Mouse (Mus musculus): Measurements from ENCODE around the gene Trim47. TPM values are rescaled to one million over a fixed set of nuclear protein-coding genes. Genes with fewer than 3 reads are reported as not detected.
A peak's percentile ranks its signal among the peaks of the same experiment; 100 is the strongest.

The Trim47 gene
- polyA plus RNA-seq, 1 experiment from 2014 or later, result 79.1 TPM

DNA sequence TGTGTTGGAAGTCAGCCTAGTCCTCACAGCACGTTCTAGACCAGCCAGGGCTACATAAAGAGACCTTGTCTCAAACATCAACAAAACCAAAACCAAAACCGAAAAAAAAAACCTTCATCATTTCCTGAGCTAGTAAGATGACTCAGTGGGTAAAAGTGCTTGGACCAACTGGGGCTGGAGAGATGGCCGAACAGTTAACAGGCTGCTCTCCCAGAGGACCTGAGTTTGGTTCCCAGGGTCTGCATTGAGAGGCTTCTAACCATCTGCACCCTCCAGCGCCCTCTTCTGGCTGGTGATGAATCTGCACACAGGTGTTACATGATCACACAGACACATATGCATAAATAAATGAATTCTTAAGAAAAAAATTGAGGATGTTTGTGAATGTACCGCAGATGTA lies 55.5 kb downstream of the Trim47 start:
- ATAC-seq (replicated peaks; ENCODE audit: insufficient number of reproducible peaks, insufficient read depth, low FRiP score, low read depth), result no peak
- Histone ChIP-seq H3K9ac (no peak overlapping the region), H3K27me3 (no peaks in the 10 kb centered on the region), H3K9me3 (replicated peaks) (no peaks in the 10 kb centered on the region), H3K4me2 (no peak overlapping the region), H3K27ac (no peak overlapping the region), H3K4me1 (replicated peaks) (peaks cover 13% of the 10 kb centered on the region), H3K4me3 (no peak overlapping the region), H3K36me3 (no peaks in the 10 kb centered on the region)
- 61% methylated on average over 5 of the region's 5 CpGs for WGBS

DNA sequence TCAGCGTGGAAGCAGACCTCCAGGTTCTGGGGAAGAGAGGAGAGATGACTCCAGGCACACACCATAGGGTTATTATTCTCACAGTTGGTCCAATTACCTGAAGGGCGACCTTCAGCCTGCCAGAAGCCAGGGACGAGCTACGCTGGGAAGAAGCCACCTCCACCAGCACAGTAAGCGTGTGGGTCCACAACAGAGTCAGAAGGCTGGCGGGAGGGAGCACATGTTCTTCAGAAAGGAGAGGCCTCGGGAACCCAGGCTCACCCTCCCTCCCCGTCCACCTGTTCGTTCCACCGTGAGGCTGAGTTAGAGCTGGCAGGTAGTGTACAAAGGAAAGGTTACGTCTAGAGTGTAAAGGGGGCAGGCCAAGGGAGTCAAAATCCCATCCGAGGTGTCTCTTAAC lies 61.7 kb downstream of the Trim47 start:
- H3K9me3 ChIP-seq (replicated peaks), result no peaks in the 10 kb centered on the region
- peaks cover 18% of the 10 kb centered on the region for H3K36me3 ChIP-seq
- H3K27ac ChIP-seq, result no peak overlapping the region
- no peak overlapping the region for H3K9ac ChIP-seq
- no peak overlapping the region for H3K4me2 ChIP-seq
- no peaks in the 10 kb centered on the region for H3K27me3 ChIP-seq
- H3K4me3 ChIP-seq, result no peak overlapping the region
- no peaks in the 10 kb centered on the region for H3K4me1 ChIP-seq (replicated peaks)
- 84% methylated on average over 12 of the region's 12 CpGs for WGBS
- no peak for ATAC-seq (replicated peaks; ENCODE audit: insufficient number of reproducible peaks, insufficient read depth, low FRiP score, low read depth)

DNA sequence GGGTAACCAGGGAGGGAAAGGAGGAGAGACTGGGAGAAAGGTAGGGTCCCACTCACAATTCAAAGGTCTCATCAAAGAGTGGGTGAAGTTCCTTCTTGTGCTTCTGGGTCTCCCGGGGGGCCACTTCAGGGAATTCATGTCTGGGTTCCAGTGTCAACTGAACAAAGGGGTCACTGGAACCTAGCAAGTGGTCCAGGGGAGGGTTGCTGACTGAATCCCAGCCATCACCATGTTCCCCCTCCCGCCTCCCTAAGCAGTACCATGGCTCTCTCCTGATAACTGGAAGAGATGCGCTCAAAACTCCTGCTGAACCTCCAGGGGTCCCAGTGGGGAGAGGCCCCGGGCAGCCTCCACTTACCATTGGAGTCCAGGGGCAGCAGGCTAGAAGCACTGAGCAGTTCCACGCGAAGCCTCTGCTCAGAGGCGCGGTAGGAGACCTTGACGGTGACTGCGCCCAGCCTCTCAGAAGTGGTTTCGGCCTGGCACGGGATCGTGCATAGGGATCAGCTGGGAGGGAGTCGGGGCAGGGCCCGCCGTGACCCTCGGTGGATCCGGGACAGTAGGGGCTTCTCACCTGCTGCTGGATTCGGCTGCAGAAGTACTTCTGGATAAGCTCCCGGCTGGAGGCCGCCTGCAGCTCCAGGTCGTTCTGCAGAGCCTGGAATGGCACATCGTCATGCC lies 62.7 kb downstream of the Trim47 start:
- Histone ChIP-seq H3K4me2 (no peak overlapping the region), H3K27me3 (no peaks in the 10 kb centered on the region), H3K9me3 (replicated peaks) (no peaks in the 10 kb centered on the region), H3K4me3 (no peak overlapping the region), H3K36me3 (peaks cover 28% of the 10 kb centered on the region), H3K9ac (no peak overlapping the region), H3K4me1 (replicated peaks) (no peaks in the 10 kb centered on the region), H3K27ac (no peak overlapping the region)
- WGBS, result 60% methylated on average over 23 of the region's 23 CpGs
- no peak for ATAC-seq (replicated peaks; ENCODE audit: insufficient number of reproducible peaks, insufficient read depth, low FRiP score, low read depth)

DNA sequence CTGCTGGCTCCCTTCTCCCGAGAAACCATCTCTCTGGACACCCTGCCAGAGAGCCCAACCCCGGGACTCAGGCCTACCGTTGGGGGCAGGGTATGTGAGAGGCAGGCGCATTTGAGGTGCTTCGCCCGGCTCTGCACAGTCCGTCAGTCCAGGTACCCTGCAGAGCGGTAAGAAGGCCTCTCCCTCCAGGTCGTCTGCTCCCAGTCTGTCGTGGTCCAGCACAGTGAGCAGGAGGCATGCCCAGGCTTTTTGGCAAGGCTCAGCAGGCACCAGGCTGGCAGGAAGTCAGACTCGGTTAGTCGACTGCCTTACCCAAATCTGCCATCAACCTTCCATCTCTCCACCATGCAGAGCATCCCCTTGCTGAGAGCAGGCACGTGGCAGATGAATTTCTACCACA lies 63.4 kb downstream of the Trim47 start:
- H3K36me3 ChIP-seq, result peaks cover 36% of the 10 kb centered on the region
- H3K9me3 ChIP-seq (replicated peaks), result no peaks in the 10 kb centered on the region
- H3K27me3 ChIP-seq, result no peaks in the 10 kb centered on the region
- WGBS, result 64% methylated on average over 13 of the region's 13 CpGs
- no peak overlapping the region for H3K4me3 ChIP-seq
- H3K4me1 ChIP-seq (replicated peaks), result no peaks in the 10 kb centered on the region
- no peak overlapping the region for H3K9ac ChIP-seq
- no peak overlapping the region for H3K27ac ChIP-seq
- H3K4me2 ChIP-seq, result no peak overlapping the region
- no peak for ATAC-seq (replicated peaks; ENCODE audit: insufficient number of reproducible peaks, insufficient read depth, low FRiP score, low read depth)

DNA sequence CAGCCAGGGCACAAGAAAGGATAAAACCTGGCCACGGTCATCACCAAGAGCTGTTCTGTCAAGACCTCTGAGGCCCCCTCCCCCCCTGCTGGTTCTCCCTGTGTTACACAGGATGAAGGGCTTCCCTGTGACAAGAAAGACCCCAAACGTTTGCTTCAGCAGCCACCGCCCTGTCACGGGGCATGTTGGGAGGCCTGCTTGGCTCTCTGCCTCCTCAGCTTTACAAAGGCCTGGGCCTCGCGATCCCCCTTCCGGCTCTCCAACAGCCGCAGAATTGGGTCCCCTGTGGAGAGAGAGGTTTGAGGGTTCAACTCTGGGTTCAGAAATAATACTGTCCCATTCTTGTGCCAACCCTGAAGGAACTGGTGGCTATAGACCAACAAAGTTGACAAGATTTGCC lies 64.5 kb downstream of the Trim47 start:
- no peak overlapping the region for H3K27ac ChIP-seq
- 70% methylated on average over 8 of the region's 8 CpGs for WGBS
- no peaks in the 10 kb centered on the region for H3K27me3 ChIP-seq
- peaks cover 9% of the 10 kb centered on the region for H3K4me1 ChIP-seq (replicated peaks)
- H3K9ac ChIP-seq, result no peak overlapping the region
- no peak for ATAC-seq (replicated peaks; ENCODE audit: insufficient number of reproducible peaks, insufficient read depth, low FRiP score, low read depth)
- H3K4me3 ChIP-seq, result no peak overlapping the region
- peaks cover 46% of the 10 kb centered on the region for H3K36me3 ChIP-seq
- no peak overlapping the region for H3K4me2 ChIP-seq
- H3K9me3 ChIP-seq (replicated peaks), result no peaks in the 10 kb centered on the region

DNA sequence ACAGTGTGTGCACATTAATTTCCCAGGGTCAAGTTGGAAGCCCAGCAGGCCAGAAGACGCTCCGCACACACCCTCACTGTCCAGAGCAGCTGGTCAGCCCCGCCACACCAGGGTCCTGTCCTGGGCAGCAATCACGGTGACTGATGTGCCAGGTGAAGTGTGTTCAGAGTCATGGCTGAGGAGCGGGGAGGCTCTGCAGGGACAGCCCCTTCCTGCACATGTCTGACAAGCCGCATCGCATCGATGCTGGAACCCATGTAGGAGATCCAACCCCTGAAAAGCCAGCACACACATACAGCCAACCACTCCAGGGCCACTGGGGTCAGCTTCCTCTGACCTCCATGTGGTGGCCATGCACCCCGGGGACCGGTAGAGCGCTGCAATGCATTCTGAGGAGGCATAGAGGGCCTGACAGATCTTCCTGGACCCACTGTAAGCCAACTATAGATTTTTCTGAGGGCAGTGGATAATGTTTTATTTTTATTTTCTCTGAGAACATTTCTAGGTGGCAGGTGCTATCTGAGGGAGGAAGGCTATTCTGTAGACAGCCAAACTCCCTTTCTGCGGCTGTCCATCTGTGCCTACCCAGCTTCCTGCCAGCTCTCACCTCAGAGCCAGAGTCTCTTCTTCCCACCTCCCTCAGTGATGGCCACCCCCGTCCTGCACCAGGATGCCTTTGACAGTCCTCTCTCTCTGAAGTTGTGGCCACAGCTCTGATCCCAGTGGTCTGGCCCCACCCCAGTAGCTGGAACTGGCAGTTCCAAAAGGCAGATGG lies 65.2 kb downstream of the Trim47 start:
- peaks cover 53% of the 10 kb centered on the region for H3K36me3 ChIP-seq
- no peak for ATAC-seq (replicated peaks; ENCODE audit: insufficient number of reproducible peaks, insufficient read depth, low FRiP score, low read depth)
- no peak overlapping the region for H3K4me3 ChIP-seq
- WGBS, result 87% methylated on average over 13 of the region's 13 CpGs
- H3K27ac ChIP-seq, result no peak overlapping the region
- peaks cover 16% of the 10 kb centered on the region for H3K4me1 ChIP-seq (replicated peaks)
- H3K9ac ChIP-seq, result no peak overlapping the region
- H3K27me3 ChIP-seq, result no peaks in the 10 kb centered on the region
- no peaks in the 10 kb centered on the region for H3K9me3 ChIP-seq (replicated peaks)
- no peak overlapping the region for H3K4me2 ChIP-seq

DNA sequence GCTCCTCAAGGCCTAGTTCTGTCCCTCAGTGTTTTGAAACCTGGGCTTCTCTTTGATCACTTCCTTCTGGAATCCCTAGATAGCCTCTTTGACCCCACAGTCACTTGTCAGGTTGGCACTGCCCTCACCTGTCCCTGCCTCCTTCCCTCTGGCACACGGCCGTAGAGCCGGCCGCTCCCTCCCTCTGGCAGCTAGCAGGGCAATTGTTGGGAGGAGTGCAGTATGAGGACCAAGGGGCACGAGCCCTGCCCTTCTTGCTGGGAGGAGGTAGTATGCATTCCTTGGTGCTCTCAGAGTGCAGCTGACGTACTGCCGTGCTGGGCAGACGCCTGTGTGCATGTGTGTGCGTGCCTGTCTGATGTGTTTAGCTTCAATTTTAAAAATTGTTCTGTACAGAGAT lies 66.4 kb downstream of the Trim47 start:
- H3K9me3 ChIP-seq (replicated peaks), result no peaks in the 10 kb centered on the region
- peaks cover 21% of the 10 kb centered on the region for H3K4me1 ChIP-seq (replicated peaks)
- no peak overlapping the region for H3K27ac ChIP-seq
- no peak for ATAC-seq (replicated peaks; ENCODE audit: insufficient number of reproducible peaks, insufficient read depth, low FRiP score, low read depth)
- no peak overlapping the region for H3K4me3 ChIP-seq
- 84% methylated on average over 9 of the region's 9 CpGs for WGBS
- H3K36me3 ChIP-seq, result peaks cover 63% of the 10 kb centered on the region
- H3K27me3 ChIP-seq, result no peaks in the 10 kb centered on the region
- no peak overlapping the region for H3K4me2 ChIP-seq
- no peak overlapping the region for H3K9ac ChIP-seq

DNA sequence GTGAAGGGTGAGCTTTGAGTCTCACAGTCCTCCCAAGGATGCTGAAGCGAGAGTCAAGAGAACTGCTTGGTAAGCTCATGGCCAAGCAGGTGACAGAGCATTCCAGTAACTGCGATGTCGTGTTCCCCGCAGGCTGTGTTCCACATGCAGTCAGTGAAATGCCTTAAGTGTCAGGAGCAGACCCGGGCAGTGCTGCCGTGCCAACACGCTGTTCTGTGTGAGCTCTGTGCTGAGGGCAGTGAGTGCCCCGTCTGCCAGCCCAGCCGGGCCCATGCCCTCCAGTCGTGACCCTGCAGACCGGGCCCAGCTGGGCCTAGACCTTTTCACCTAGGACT lies 67.4 kb downstream of the Trim47 start:
- H3K36me3 ChIP-seq, result peaks cover 72% of the 10 kb centered on the region
- H3K4me1 ChIP-seq (replicated peaks), result peaks cover 21% of the 10 kb centered on the region
- H3K27ac ChIP-seq, result no peak overlapping the region
- no peak overlapping the region for H3K9ac ChIP-seq
- no peak for ATAC-seq (replicated peaks; ENCODE audit: insufficient number of reproducible peaks, insufficient read depth, low FRiP score, low read depth)
- no peaks in the 10 kb centered on the region for H3K9me3 ChIP-seq (replicated peaks)
- no peaks in the 10 kb centered on the region for H3K27me3 ChIP-seq
- WGBS, result 94% methylated on average over 11 of the region's 11 CpGs
- H3K4me2 ChIP-seq, result no peak overlapping the region
- no peak overlapping the region for H3K4me3 ChIP-seq

DNA sequence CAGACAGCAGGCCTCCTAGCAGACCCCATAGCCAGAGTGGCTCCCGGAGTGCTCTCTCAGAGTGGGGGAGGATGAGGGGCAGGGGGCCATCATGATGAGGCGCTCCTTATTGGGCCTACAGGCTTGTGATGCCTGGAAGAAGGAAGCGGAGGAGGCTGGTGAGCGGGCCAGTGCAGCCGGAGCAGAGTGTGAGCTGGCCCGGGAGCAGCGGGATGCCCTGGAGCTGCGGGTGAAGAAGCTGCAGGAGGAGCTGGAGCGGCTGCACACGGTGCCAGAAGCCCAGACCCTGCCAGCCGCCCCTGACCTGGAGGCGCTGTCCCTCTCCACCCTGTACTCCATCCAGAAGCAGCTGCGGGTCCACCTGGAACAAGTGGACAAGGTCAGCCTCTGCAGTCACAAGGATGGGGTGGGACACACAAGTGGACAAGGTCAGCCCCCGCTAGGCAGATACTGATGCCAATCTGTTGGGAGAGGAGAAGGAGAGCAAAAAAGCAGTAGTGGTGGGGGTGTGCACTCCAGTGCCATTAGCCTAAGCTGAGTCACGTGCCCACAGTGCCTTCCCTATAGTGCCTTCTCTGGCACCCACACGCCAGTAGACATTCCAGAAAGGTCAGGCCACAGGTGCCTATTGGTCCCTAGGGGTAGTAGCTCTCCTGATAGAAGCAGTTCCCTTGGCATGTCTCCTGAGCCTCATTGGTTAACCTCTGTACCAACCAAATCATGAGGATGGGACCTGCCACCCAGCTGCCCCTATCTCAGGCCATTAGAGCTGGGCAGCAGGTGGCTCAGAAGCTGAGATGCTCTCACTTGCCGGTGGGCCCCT lies 67.9 kb downstream of the Trim47 start:
- WGBS, result 91% methylated on average over 17 of the region's 17 CpGs
- no peak overlapping the region for H3K4me2 ChIP-seq

DNA sequence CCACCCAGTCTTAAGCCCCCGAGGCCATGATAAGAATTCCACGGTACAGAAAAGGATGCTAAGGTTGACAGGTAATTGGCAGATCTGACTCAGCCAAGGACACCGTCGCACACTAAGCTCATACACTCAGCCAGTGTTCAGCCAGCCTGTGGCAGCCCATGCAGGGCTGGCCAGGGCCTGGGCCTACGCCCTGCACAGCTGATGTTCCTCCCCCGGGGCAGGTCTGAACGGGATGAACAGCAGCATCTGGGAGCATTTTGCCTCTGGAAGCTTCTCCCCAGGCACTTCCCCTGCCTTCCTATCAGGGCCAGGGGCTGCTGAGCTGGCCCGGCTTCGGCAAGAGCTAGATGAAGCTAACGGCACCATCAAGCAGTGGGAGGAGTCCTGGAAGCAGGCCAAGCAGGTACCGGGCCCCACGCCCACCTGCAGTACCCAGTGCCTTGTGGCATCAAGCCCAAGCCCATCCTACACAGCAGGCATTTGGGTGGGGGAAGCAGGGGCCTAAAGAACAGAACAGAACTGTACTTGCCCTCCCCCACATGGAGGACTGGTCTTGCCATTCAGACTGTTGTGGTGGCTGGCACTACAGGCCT lies 68.9 kb downstream of the Trim47 start:
- ATAC-seq (replicated peaks; ENCODE audit: insufficient number of reproducible peaks, insufficient read depth, low FRiP score, low read depth), result no peak
- 71% methylated on average over 12 of the region's 12 CpGs for WGBS

More for the DNA sequence above, 67.9 kb downstream of the Trim47 start:
- Histone ChIP-seq H3K9me3 (replicated peaks) (no peaks in the 10 kb centered on the region), H3K4me3 (no peak overlapping the region), H3K27me3 (no peaks in the 10 kb centered on the region), H3K36me3 (peaks cover 78% of the 10 kb centered on the region), H3K27ac (no peak overlapping the region), H3K4me1 (replicated peaks) (peaks cover 21% of the 10 kb centered on the region), H3K9ac (0 out of 2 replicates have a peak overlapping the region, but pooled peaks have one; percentile 20)
- no peak for ATAC-seq (replicated peaks; ENCODE audit: insufficient number of reproducible peaks, insufficient read depth, low FRiP score, low read depth)

More for the DNA sequence above, 68.9 kb downstream of the Trim47 start:
- Histone ChIP-seq H3K27ac (peak overlapping the region; percentile 21; the same call in 1 of the 2 replicates), H3K9me3 (replicated peaks) (no peaks in the 10 kb centered on the region), H3K9ac (no peak overlapping the region; the same call in 1 of the 2 replicates), H3K36me3 (peaks cover 88% of the 10 kb centered on the region), H3K4me3 (no peak overlapping the region), H3K27me3 (no peaks in the 10 kb centered on the region), H3K4me1 (replicated peaks) (peaks cover 25% of the 10 kb centered on the region), H3K4me2 (no peak overlapping the region)
